Mouse (Mus musculus): ENCODE measurements around the gene Parp4. TPM values are rescaled to one million over a fixed set of nuclear protein-coding genes. Genes with fewer than 3 reads are reported as not detected.

Parp4 gene
- polyA plus RNA-seq, 1 experiment from 2014 or later = 0.59 TPM

- H3K9me3 ChIP-seq = no peaks in the 10 kb centered on the region
- no peaks in the 10 kb centered on the region for H3K27me3 ChIP-seq
Observed at GRCm38 (mm10) chr14:56689766-56690165, 114.3 kb downstream of the Parp4 start.

DNA sequence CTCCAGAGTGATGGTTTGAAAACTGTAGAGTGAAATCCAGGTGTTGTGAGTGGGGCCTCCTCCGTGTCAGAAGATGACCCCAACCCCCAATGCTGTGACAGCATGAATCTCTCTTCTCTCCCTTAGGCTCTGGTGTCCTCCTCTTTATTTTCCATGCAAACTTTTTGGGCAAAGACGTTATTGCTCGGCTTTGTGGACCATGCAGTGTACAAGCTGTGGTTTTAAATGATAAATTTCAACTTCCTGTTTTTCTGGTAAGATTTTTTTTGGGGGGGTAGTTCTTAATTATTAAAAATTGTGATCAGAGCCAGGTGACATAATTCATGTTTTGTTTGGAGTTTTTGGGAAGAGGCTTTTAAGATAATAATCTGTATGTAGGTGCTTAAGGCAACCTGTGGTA, 120.1 kb downstream of the Parp4 start:
- no peaks in the 10 kb centered on the region for H3K4me1 ChIP-seq
- H3K4me2 ChIP-seq (replicated peaks) = no peak overlapping the region
- H3K27me3 ChIP-seq = no peaks in the 10 kb centered on the region
- WGBS = 89% methylated on average over 3 of the region's 3 CpGs
- no peaks in the 10 kb centered on the region for H3K9me3 ChIP-seq
- no peak overlapping the region for H3K9ac ChIP-seq (replicated peaks)
- ATAC-seq (replicated peaks) = no peak
- no peak overlapping the region for H3K4me3 ChIP-seq
- H3K27ac ChIP-seq (replicated peaks) = no peak overlapping the region
- H3K36me3 ChIP-seq = peaks cover 93% of the 10 kb centered on the region

More at GRCm38 (mm10) chr14:56689766-56690165, 114.3 kb downstream of the Parp4 start:
- no peak overlapping the region for H3K4me3 ChIP-seq
- no peak overlapping the region for H3K9ac ChIP-seq (replicated peaks)
- no peak overlapping the region for H3K27ac ChIP-seq (replicated peaks)
- WGBS = 87% methylated on average over 1 of the region's 1 CpGs
- ATAC-seq (replicated peaks) = no peak
- peaks cover 90% of the 10 kb centered on the region for H3K36me3 ChIP-seq
- no peak overlapping the region for H3K4me2 ChIP-seq (replicated peaks)
- H3K4me1 ChIP-seq = no peaks in the 10 kb centered on the region

DNA sequence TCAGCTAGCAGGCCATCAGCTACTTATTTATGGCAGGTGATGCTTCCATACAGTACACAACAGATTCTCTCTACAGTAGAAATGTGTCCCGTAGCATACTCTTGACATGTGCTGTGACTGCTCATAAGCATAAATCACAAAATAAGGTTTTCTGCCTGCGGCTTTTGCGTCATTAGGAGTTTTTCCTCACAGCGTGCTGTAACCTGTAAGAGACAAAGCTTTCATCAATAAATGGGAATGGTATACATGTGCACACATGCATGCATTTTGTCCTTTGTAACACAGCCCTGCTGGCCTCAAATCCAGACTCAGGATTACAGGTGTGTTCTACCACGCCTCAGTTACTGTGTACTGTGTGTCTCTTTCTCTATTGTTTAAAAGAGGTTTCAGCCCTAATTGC, 122.4 kb downstream of the Parp4 start:
- no peak for ATAC-seq (replicated peaks)

GRCm38 (mm10) chr14:56702644-56703043, 127.2 kb downstream of the Parp4 start:
- no peak for ATAC-seq (replicated peaks)

More for the DNA sequence above, 122.4 kb downstream of the Parp4 start:
- WGBS = 90% methylated on average over 5 of the region's 5 CpGs
- Histone ChIP-seq H3K9me3 (no peaks in the 10 kb centered on the region), H3K27ac (replicated peaks) (no peak overlapping the region), H3K36me3 (peaks cover 74% of the 10 kb centered on the region), H3K4me2 (replicated peaks) (no peak overlapping the region), H3K4me1 (no peaks in the 10 kb centered on the region), H3K9ac (replicated peaks) (no peak overlapping the region), H3K27me3 (no peaks in the 10 kb centered on the region), H3K4me3 (no peak overlapping the region)

DNA sequence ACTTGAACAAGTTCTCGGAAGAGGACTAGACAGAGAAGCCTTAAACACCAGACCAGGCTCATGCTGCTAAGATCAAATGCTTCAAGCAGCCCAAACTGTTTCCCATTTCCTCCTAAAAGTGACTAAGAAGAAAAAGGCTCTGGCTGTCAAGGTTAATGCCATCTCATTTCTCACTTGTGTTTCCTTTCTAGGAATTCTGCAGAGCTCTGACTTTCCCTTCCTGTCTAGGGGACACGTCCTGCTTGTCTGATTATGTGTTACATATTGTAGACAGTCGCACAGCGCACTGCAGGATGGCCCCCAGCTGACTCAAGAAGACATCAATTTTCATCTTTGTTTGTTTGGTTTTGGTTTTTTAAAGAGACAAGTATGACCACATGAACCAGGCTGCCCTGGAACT, 130.3 kb downstream of the Parp4 start:
- no peak overlapping the region for H3K9ac ChIP-seq (replicated peaks)
- H3K9me3 ChIP-seq = no peaks in the 10 kb centered on the region
- H3K27me3 ChIP-seq = no peaks in the 10 kb centered on the region
- no peak overlapping the region for H3K4me2 ChIP-seq (replicated peaks)
- ATAC-seq (replicated peaks) = no peak
- H3K27ac ChIP-seq (replicated peaks) = no peak overlapping the region
- no peak overlapping the region for H3K4me3 ChIP-seq
- 92% methylated on average over 4 of the region's 4 CpGs for WGBS
- no peaks in the 10 kb centered on the region for H3K4me1 ChIP-seq
- peaks cover 4% of the 10 kb centered on the region; the same call in 1 of the 2 replicates for H3K36me3 ChIP-seq

More at GRCm38 (mm10) chr14:56702644-56703043, 127.2 kb downstream of the Parp4 start:
- WGBS = 92% methylated on average over 4 of the region's 4 CpGs
- H3K27ac ChIP-seq (replicated peaks) = no peak overlapping the region
- H3K4me3 ChIP-seq = no peak overlapping the region
- H3K9me3 ChIP-seq = no peaks in the 10 kb centered on the region
- H3K9ac ChIP-seq (replicated peaks) = no peak overlapping the region
- H3K4me2 ChIP-seq (replicated peaks) = no peak overlapping the region
- no peaks in the 10 kb centered on the region for H3K27me3 ChIP-seq
- H3K4me1 ChIP-seq = no peaks in the 10 kb centered on the region
- H3K36me3 ChIP-seq = peaks cover 26% of the 10 kb centered on the region

Other genes starting within 250 kb of the Parp4 start
- 0.14 and 0.15 TPM in 2 replicates for gene Atp12a, start 210.6 kb upstream of the Parp4 start, polyA plus RNA-seq (2015; fragmentation: Nextera tagmentation; extraction: Ambion mirVana)
- gene Rnf17, start 173.0 kb upstream of the Parp4 start, polyA plus RNA-seq (2015; fragmentation: Nextera tagmentation; extraction: Ambion mirVana) = 0.52 and 0.70 TPM in 2 replicates
- gene Cenpj, start 194 bp upstream of the Parp4 start, polyA plus RNA-seq (2015; fragmentation: Nextera tagmentation; extraction: Ambion mirVana) = 13.4 and 15.3 TPM in 2 replicates
- gene Mphosph8, start 92.6 kb downstream of the Parp4 start, polyA plus RNA-seq (2015; fragmentation: Nextera tagmentation; extraction: Ambion mirVana) = 38.4 and 40.5 TPM in 2 replicates
- gene Pspc1, start 202.7 kb downstream of the Parp4 start, polyA plus RNA-seq (2015; fragmentation: Nextera tagmentation; extraction: Ambion mirVana) = 37.5 and 44.7 TPM in 2 replicates
- gene Zmym5, start 236.1 kb downstream of the Parp4 start, polyA plus RNA-seq (2015; fragmentation: Nextera tagmentation; extraction: Ambion mirVana) = 32.0 and 33.5 TPM in 2 replicates